Mouse (Mus musculus): ENCODE measurements around the gene Tmem116. TPM values are rescaled to one million over a fixed set of nuclear protein-coding genes. Genes with fewer than 3 reads are reported as not detected.

Tmem116 gene
- total and polyA plus RNA-seq, 2 experiments, result 0.20 TPM; not detected in 1

GRCm38 (mm10) chr5:121449976-121450375 is 1.7 kb upstream of the Tmem116 start:
- Histone ChIP-seq H3K79me2 (ENCODE audit: control insufficient read depth, insufficient read depth, low read length) (no peaks in the 10 kb centered on the region; the same call in 1 of the 2 replicates), H3K4me1 (ENCODE audit: control insufficient read depth, insufficient read depth, low read length) (peaks cover 9% of the 10 kb centered on the region), H3K9ac (ENCODE audit: low read depth, low read length) (no peak overlapping the region), H3K27me3 (ENCODE audit: control insufficient read depth, insufficient read depth, low read length) (no peaks in the 10 kb centered on the region), H3K27ac (replicated peaks; ENCODE audit: insufficient read depth, low read depth, low read length) (no peak overlapping the region), H3K36me3 (ENCODE audit: control insufficient read depth, insufficient read depth, low read length) (peaks cover 20% of the 10 kb centered on the region; the same call in 1 of the 2 replicates), H3K4me3 (ENCODE audit: insufficient read depth, low read depth, low read length) (no peak overlapping the region)
- WGBS, result 68% methylated on average over 6 of the region's 6 CpGs
- TF ChIP-seq CTCF (IDR thresholded peaks at IDR 0.05; ENCODE audit: low read depth, low read length) (no peak), POLR2A (IDR thresholded peaks at IDR 0.05; ENCODE audit: extremely low read depth, insufficient read depth, low read length) (no peak)
- peak; percentile 30 for DNase-seq (ENCODE audit: extremely low read depth, low read depth, low spot score)

- Histone ChIP-seq H3K9ac (ENCODE audit: low read depth, low read length) (no peak overlapping the region; the same call in 1 of the 2 replicates), H3K27ac (replicated peaks; ENCODE audit: insufficient read depth, low read depth, low read length) (no peak overlapping the region), H3K36me3 (ENCODE audit: control insufficient read depth, insufficient read depth, low read length) (peaks cover 15% of the 10 kb centered on the region; the same call in 1 of the 2 replicates), H3K27me3 (ENCODE audit: control insufficient read depth, insufficient read depth, low read length) (no peaks in the 10 kb centered on the region), H3K79me2 (ENCODE audit: control insufficient read depth, insufficient read depth, low read length) (no peaks in the 10 kb centered on the region; the same call in 1 of the 2 replicates), H3K4me3 (ENCODE audit: insufficient read depth, low read depth, low read length) (no peak overlapping the region), H3K4me1 (ENCODE audit: control insufficient read depth, insufficient read depth, low read length) (peaks cover 9% of the 10 kb centered on the region)
- WGBS, result 37% methylated on average over 9 of the region's 9 CpGs
- DNase-seq (ENCODE audit: extremely low read depth, low read depth, low spot score), result peak; percentile 64
- TF ChIP-seq POLR2A (IDR thresholded peaks at IDR 0.05; ENCODE audit: extremely low read depth, insufficient read depth, low read length) (no peak), CTCF (IDR thresholded peaks at IDR 0.05; ENCODE audit: low read depth, low read length) (no peak)
Measured at GRCm38 (mm10) chr5:121450476-121450875, 1.2 kb upstream of the Tmem116 start.

DNA sequence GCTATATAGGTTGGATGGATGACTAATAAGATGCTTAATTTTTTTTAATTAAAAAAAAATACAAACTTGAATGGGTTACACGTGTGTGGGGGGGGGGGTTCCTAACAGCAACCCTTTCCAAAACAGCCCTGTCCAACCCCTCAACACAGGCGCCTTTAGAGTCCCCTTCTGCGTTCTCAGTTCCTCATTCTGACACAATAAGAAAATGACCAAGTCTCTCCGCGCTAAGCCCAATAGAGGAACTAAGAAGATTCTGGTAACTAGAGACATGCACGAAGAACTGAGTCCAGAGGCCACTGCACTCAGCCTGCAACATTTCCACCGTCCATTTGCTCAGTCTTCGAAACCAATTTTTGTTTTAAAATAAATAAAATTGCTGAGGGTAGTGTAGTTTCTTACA is 490 bp upstream of the Tmem116 start:
- H3K27me3 ChIP-seq (ENCODE audit: control insufficient read depth, insufficient read depth, low read length), result no peaks in the 10 kb centered on the region
- TF ChIP-seq POLR2A (IDR thresholded peaks at IDR 0.05; ENCODE audit: extremely low read depth, insufficient read depth, low read length) (no peak), CTCF (IDR thresholded peaks at IDR 0.05; ENCODE audit: low read depth, low read length) (no peak)
- DNase-seq (ENCODE audit: extremely low read depth, low read depth, low spot score), result peak; percentile 30
- no peaks in the 10 kb centered on the region; the same call in 1 of the 2 replicates for H3K79me2 ChIP-seq (ENCODE audit: control insufficient read depth, insufficient read depth, low read length)
- peak overlapping the region; percentile 96 for H3K4me3 ChIP-seq (ENCODE audit: insufficient read depth, low read depth, low read length)
- WGBS, result 25% methylated on average over 8 of the region's 8 CpGs
- H3K9ac ChIP-seq (ENCODE audit: low read depth, low read length), result no peak overlapping the region
- peak overlapping the region; percentile 80; the same call in 1 of the 2 replicates for H3K27ac ChIP-seq (replicated peaks; ENCODE audit: insufficient read depth, low read depth, low read length)
- H3K36me3 ChIP-seq (ENCODE audit: control insufficient read depth, insufficient read depth, low read length), result peaks cover 11% of the 10 kb centered on the region; the same call in 1 of the 2 replicates
- peaks cover 9% of the 10 kb centered on the region for H3K4me1 ChIP-seq (ENCODE audit: control insufficient read depth, insufficient read depth, low read length)

DNA sequence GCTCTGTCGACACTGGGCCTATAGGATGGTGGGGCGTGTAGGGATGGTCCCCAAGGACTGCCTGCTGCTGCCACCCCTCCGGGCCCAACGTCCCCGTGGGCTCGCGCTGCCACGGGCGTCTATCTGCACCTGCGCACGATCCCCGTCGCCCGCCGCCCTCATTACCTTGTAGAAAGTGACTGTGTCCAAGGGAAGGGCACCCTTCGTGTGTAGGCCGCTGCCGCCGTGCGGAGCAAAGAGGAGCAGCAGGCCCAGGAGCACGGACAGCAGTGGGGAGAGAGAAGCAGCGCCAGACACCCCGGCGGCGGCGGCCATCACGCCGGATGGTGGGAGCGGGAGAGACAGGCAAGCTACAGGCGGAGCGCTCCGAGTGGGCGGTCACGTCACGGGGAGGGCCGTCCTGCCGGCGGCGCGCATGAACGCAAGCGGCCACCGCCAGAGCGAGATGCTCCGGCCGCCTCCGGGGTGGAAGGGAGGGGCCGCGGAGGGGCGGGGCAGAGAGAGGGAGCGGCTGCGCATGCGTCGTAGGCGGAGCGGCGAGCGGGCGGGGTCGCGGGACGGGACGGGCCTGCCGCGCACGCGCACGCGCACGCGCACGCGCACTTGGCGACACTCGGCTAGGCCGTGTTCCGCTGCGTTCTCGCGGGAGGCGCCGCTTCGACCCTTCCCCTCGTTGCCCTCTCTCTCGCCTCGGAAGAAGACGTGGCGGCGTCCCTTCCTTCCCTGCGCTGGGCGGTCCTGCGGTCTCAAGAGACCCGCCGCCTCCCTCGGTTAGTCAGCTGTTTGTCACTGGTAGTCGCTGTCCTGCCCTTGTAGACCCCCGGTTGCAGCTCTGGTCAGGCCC is 555 bp downstream of the Tmem116 start, which contains the start of gene Erp29:
Gene Erp29 (minus strand): TSS at position 481 of the 844 bp plus-strand sequence.
- Histone ChIP-seq H3K27ac (replicated peaks; ENCODE audit: insufficient read depth, low read depth, low read length) (peak within 1 kb of the TSS; percentile 94), H3K27me3 (ENCODE audit: control insufficient read depth, insufficient read depth, low read length) (no peaks in the 10 kb centered on the region), H3K9ac (ENCODE audit: low read depth, low read length) (peak within 1 kb of the TSS; percentile 95), H3K79me2 (ENCODE audit: control insufficient read depth, insufficient read depth, low read length) (no peaks in the 10 kb centered on the region; the same call in 1 of the 2 replicates), H3K4me1 (ENCODE audit: control insufficient read depth, insufficient read depth, low read length) (peaks cover 9% of the 10 kb centered on the region), H3K4me3 (ENCODE audit: insufficient read depth, low read depth, low read length) (peak within 1 kb of the TSS; percentile 96), H3K36me3 (ENCODE audit: control insufficient read depth, insufficient read depth, low read length) (peaks cover 7% of the 10 kb centered on the region; the same call in 1 of the 2 replicates)
- peak; percentile 78 for DNase-seq (ENCODE audit: extremely low read depth, low read depth, low spot score)
- peak; percentile 95 for TF ChIP-seq POLR2A (IDR thresholded peaks at IDR 0.05; ENCODE audit: extremely low read depth, insufficient read depth, low read length)
- no peak for TF ChIP-seq CTCF (IDR thresholded peaks at IDR 0.05; ENCODE audit: low read depth, low read length)
- under 1% methylated on average over 80 of the region's 97 CpGs for WGBS

DNA sequence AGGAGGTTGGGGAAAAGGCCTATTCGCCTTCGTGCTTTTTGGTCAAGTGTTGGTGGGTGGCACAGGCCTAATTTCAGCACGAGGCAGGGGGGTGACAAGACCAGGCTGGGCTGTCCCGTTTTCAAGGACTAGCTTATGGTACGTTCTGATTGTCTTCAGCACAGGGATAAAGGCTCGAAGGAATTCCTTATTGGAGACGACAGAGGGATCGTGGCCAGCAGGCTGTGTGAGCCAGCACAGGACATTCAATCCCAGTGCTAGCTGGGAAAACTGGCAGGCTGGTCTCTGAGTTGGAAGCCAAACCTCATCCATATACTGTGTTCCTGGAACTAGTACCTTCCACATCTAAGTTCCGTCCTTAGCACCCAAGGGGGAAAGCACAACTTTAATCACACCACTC is 1.2 kb downstream of the Tmem116 start:
- WGBS, result 1% methylated on average over 9 of the region's 9 CpGs
- Histone ChIP-seq H3K36me3 (ENCODE audit: control insufficient read depth, insufficient read depth, low read length) (peaks cover 2% of the 10 kb centered on the region; the same call in 1 of the 2 replicates), H3K27ac (replicated peaks; ENCODE audit: insufficient read depth, low read depth, low read length) (peak overlapping the region; percentile 94), H3K27me3 (ENCODE audit: control insufficient read depth, insufficient read depth, low read length) (no peaks in the 10 kb centered on the region), H3K4me3 (ENCODE audit: insufficient read depth, low read depth, low read length) (peak overlapping the region; percentile 87), H3K4me1 (ENCODE audit: control insufficient read depth, insufficient read depth, low read length) (peaks cover 9% of the 10 kb centered on the region), H3K79me2 (ENCODE audit: control insufficient read depth, insufficient read depth, low read length) (no peaks in the 10 kb centered on the region; the same call in 1 of the 2 replicates), H3K9ac (ENCODE audit: low read depth, low read length) (peak overlapping the region; percentile 95)
- peak; percentile 47 for DNase-seq (ENCODE audit: extremely low read depth, low read depth, low spot score)
- no peak for TF ChIP-seq POLR2A (IDR thresholded peaks at IDR 0.05; ENCODE audit: extremely low read depth, insufficient read depth, low read length)
- TF ChIP-seq CTCF (IDR thresholded peaks at IDR 0.05; ENCODE audit: low read depth, low read length), result no peak

All from liver, adult 2 months (tissue).